Mouse (Mus musculus) inflammation-experienced regulatory T-cells (primary cell): ENCODE results near the gene Drg2. TPM values are rescaled to one million over a fixed set of nuclear protein-coding genes. Genes with fewer than 3 reads are reported as not detected.

Experiments used
- polyA plus RNA-seq, 2 experiments: library from polyadenylated mRNA; unstranded; fragments of 100-300 nt; shearing (Covaris generic); gene quantifications; one replicate each; pipeline ENCODE4 v1.2.1; 2017

Drg2 gene
- polyA plus RNA-seq = 10 to 100 TPM; 50.3 to 51.9 TPM

DNA sequence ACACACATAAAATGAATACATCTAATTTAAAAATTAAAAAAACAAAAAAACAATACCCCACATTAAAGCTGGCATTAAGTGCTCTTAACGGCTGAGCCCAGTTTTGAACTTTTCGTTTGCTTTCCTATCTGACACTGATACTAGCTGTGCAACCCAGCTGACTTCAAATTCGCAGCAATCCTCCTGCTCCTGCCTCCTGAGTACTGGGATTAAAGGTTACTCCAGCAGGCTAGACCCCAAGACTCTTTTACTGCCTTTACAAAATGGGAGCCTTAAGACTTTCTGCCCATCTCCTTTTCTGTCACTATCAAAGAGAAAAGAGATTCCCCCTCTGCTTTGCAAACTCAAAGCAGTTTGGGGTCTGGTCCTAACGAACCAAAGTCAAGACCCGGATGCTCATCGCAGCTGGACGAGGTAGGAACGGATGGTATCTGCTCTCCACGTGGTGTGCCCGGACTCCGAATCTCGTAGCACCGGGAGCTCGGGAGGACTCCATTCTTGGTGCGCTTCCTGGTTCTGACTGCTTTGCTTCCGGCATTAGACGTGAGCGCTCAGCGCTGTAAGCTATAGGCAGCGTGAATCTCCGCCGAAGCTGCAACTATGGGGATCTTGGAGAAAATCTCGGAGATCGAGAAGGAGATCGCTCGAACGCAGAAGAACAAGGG lies at the start of gene Drg2:
Drg2 (plus strand) TSS at position 512 of the 665 bp plus-strand sequence.

GRCm38 (mm10) chr11:60416963-60417716 lies 37.3 kb upstream of the Drg2 start, which contains the start of gene Gid4:
Gene Gid4, plus strand, starts transcription at chr11:60417145.

GRCm38 (mm10) chr11:60417717-60418472 lies 36.5 kb upstream of the Drg2 start, which contains the start of gene Atpaf2:
Gene Atpaf2, minus strand, starts transcription at chr11:60418457.

DNA sequence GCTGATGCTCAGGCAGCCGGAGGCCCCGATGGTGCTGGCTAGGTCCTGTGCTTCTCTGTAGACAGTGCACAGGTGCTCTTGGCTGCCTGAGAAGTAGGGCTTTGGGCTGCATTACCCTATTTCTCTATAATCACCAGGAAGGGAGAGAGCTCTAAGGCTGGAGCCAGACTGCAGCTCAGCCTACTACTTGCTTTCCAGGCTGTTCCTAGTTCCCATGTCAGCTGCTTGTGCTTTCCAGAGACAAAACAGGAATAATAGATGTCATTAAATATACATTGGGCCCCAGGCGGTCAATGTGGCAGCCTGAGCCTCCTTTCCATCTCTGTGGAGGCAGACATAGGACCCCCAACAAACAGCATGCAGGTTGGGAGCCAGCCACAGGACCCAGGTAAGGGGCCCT lies 14.6 kb downstream of the Drg2 start, which contains the start of gene Myo15:
Myo15 (plus strand) TSS at position 301 of the 400 bp plus-strand sequence.

Other genes starting within 250 kb of the Drg2 start
- gene Srebf1, start 232.0 kb upstream of the Drg2 start, polyA plus RNA-seq = 10 to 100 TPM; 58.0 to 70.1 TPM
- gene Tom1l2, start 101.7 kb upstream of the Drg2 start, polyA plus RNA-seq = 10 to 100 TPM; 27.2 to 40.4 TPM
- 1 to 10 TPM in 1 of 2 experiments, under 1 TPM in 1; 0.19 to 3.8 TPM for gene Drc3, start 101.3 kb upstream of the Drg2 start, polyA plus RNA-seq
- 10 to 100 TPM; 21.3 to 34.2 TPM for gene Gid4, start 37.4 kb upstream of the Drg2 start, polyA plus RNA-seq
- 10 to 100 TPM; 39.9 to 46.0 TPM for gene Atpaf2, start 36.1 kb upstream of the Drg2 start, polyA plus RNA-seq
- gene Myo15, start 14.7 kb downstream of the Drg2 start, polyA plus RNA-seq = under 1 TPM; 0.05 to 0.70 TPM
- 10 to 100 TPM; 31.0 to 34.7 TPM for gene Alkbh5, start 81.8 kb downstream of the Drg2 start, polyA plus RNA-seq
- gene Llgl1, start 245.1 kb downstream of the Drg2 start, polyA plus RNA-seq = 10 to 100 TPM; 34.8 to 42.6 TPM